ENCODE assay signal across 12 mouse cellular contexts in genomic region chr6:38912845-38913244, GRCm38 (mm10). TPM values are rescaled to one million over a fixed set of nuclear protein-coding genes. Genes with fewer than 3 reads are reported as not detected.
DNase-seq lines count a peak whose midpoint lies in the region; ATAC-seq and TF ChIP-seq lines count a peak whose summit lies in the region.
"Had no signal": no experiment of that assay in that cellular context is flagged by ENCODE, and none has a peak within 500 bp of the region (broad histone marks: within the 10 kb centered on the region; RNA-seq: fewer than 3 reads in every experiment).

No protein-coding gene starts in this region.

- whole genome bisulfite sequencing in lung, embryonic 16.5 days: 50% methylated on average over 9 of the region's 9 CpGs
- 68% methylated on average over 9 of the region's 9 CpGs for WGBS in lung, adult 2 months
- 78% methylated on average over 9 of the region's 9 CpGs for WGBS in liver, embryonic 15.5 days (ENCODE audit: insufficient replicate concordance)

- no peaks in the 10 kb centered on the region for H3K27me3 ChIP-seq in lung, embryonic 16.5 days (ENCODE audit: control insufficient read depth, insufficient read depth, low read depth, low read length)
- no peaks in the 10 kb centered on the region; the same call in 1 of the 2 replicates for H3K27me3 ChIP-seq in liver, embryonic 15.5 days
- H3K27me3 ChIP-seq: limb, embryonic 15.5 days had no signal

- H3K4me3 ChIP-seq in lung, embryonic 16.5 days (ENCODE audit: low read length): no peak overlapping the region
- H3K4me3 ChIP-seq in lung, adult 2 months (replicated peaks; ENCODE audit: extremely low read depth, low read depth, low read length): no peak overlapping the region
- H3K4me3 ChIP-seq in liver, embryonic 15.5 days (replicated peaks): no peak overlapping the region
- H3K4me3 ChIP-seq: limb, embryonic 15.5 days had no signal

- TF ChIP-seq CTCF in lung, adult 2 months (IDR thresholded peaks at IDR 0.05; ENCODE audit: insufficient read depth, low read length): no peak

- peaks cover 10% of the 10 kb centered on the region; the same call in 1 of the 2 replicates for H3K4me1 ChIP-seq in lung, embryonic 16.5 days (replicated peaks; ENCODE audit: control insufficient read depth, insufficient read depth, low read length)
- 0 out of 2 replicates have a peak, but pooled peaks cover 9% of the 10 kb centered on the region for H3K4me1 ChIP-seq in lung, adult 2 months (ENCODE audit: control insufficient read depth, insufficient read depth, low read length)
- H3K4me1 ChIP-seq in liver, embryonic 15.5 days (replicated peaks): peaks cover 100% of the 10 kb centered on the region

- H3K4me2 ChIP-seq in lung, embryonic 16.5 days (ENCODE audit: low read depth, low read length): no peak overlapping the region
- 0 out of 2 replicates have a peak overlapping the region, but pooled peaks have one; percentile 54 for H3K4me2 ChIP-seq in liver, embryonic 15.5 days
- H3K4me2 ChIP-seq: limb, embryonic 15.5 days had no signal

- H3K9ac ChIP-seq in lung, embryonic 16.5 days (ENCODE audit: low read length): no peak overlapping the region
- H3K9ac ChIP-seq in liver, embryonic 15.5 days: peak overlapping the region; percentile 58
- H3K9ac ChIP-seq: limb, embryonic 15.5 days had no signal

- no peaks in the 10 kb centered on the region for H3K36me3 ChIP-seq in lung, embryonic 16.5 days (ENCODE audit: control insufficient read depth, insufficient read depth, low read length)
- no peaks in the 10 kb centered on the region for H3K36me3 ChIP-seq in liver, embryonic 15.5 days (replicated peaks)
- H3K36me3 ChIP-seq: limb, embryonic 15.5 days had no signal

- peak; percentile 26; the same call in 1 of the 2 replicates for ATAC-seq in lung, embryonic 16.5 days (ENCODE audit: low read depth)
- no peak for ATAC-seq in liver, embryonic 15.5 days (ENCODE audit: insufficient read depth)

- H3K9me3 ChIP-seq in lung, embryonic 16.5 days (ENCODE audit: control insufficient read depth, low read length): no peaks in the 10 kb centered on the region
- no peaks in the 10 kb centered on the region for H3K9me3 ChIP-seq in liver, embryonic 15.5 days (replicated peaks)
- H3K9me3 ChIP-seq: limb, embryonic 15.5 days had no signal

- intact Hi-C loops in heart, postnatal 14 days (cut with DNase I): loop anchor here (2.0 to 5.0 kb wide), 2 partner anchors 41 to 154 kb away; no protein-coding TSS in a partner anchor

- peak; percentile 91 for DNase-seq in heart, adult 11 months
- no peak for DNase-seq in heart, postnatal 14 days
- no peak for DNase-seq in lung, adult 2 months
- DNase-seq in layer of hippocampus, adult 9-11 months: peak; percentile 63
- no peak for DNase-seq in cerebellum, adult 8-10 months
- DNase-seq: adrenal gland, adult 8-10 months; embryo, embryonic 11 days; heart, postnatal 36 days; kidney, adult 9 months had no signal

- TF ChIP-seq POLR2A in lung, adult 2 months (IDR thresholded peaks at IDR 0.05; ENCODE audit: borderline replicate concordance, extremely low read depth, low read depth, low read length): no peak

- H3K27ac ChIP-seq in lung, embryonic 16.5 days (ENCODE audit: low read length): no peak overlapping the region
- peak overlapping the region; percentile 100 for H3K27ac ChIP-seq in liver, embryonic 15.5 days (replicated peaks)
- H3K27ac ChIP-seq: limb, embryonic 15.5 days had no signal

RNA-seq across cellular contexts. Expression of gene Hipk2, which starts 36.9 kb away (rescaled TPM):
- 10 to 100 TPM; 88.5 to 88.9 TPM for total RNA-seq in heart, postnatal 14 days (2021)
- 19.8 and 21.0 TPM in 2 replicates for polyA plus RNA-seq in lung, embryonic 16.5 days (2015; fragmentation: Nextera tagmentation; extraction: Ambion mirVana)
- 54.8 and 56.1 TPM in 2 replicates for polyA plus RNA-seq in lung, adult 2 months (2012; rRNA removed)
- 18.0 and 23.4 TPM in 2 replicates for polyA plus RNA-seq in liver, embryonic 15.5 days (2015; fragmentation: Nextera tagmentation; extraction: Ambion mirVana)

RNA-seq across cellular contexts. Expression of gene Tbxas1, which starts 37.6 kb away (rescaled TPM):
- total RNA-seq in heart, postnatal 14 days (2021): 1 to 10 TPM; 2.0 to 3.1 TPM
- 3.9 and 4.1 TPM in 2 replicates for polyA plus RNA-seq in lung, embryonic 16.5 days (2015; fragmentation: Nextera tagmentation; extraction: Ambion mirVana)
- 7.3 and 9.1 TPM in 2 replicates for polyA plus RNA-seq in lung, adult 2 months (2012; rRNA removed)
- 9.0 and 10.4 TPM in 2 replicates for polyA plus RNA-seq in liver, embryonic 15.5 days (2015; fragmentation: Nextera tagmentation; extraction: Ambion mirVana)

Comparison
In these comparisons a context has a peak if more than half of its experiments do, and no peak if none do; other contexts are left out.
1. DNase-seq: peak in heart, adult 11 months (single experiment) and layer of hippocampus, adult 9-11 months (single experiment); none in heart, postnatal 14 days (0 of 2), lung, adult 2 months (single experiment) and cerebellum, adult 8-10 months (single experiment).